In genomic region chr1:54194183-54194953, GRCm38 (mm10) we compare ENCODE assay signal across 8 mouse cellular contexts. TPM values are rescaled to one million over a fixed set of nuclear protein-coding genes. Genes with fewer than 3 reads are reported as not detected.
A peak's percentile ranks its signal among the peaks of the same experiment; 100 is the strongest.
DNase-seq lines count a peak whose midpoint lies in the region; ATAC-seq lines count a peak whose summit lies in the region.

No protein-coding gene starts in this region.

- H3K36me3 ChIP-seq in intestine, embryonic 14.5 days (ENCODE audit: control insufficient read depth, insufficient read depth, low read length): no peaks in the 10 kb centered on the region
- H3K36me3 ChIP-seq in midbrain, embryonic 10.5 days: no peaks in the 10 kb centered on the region
- no peaks in the 10 kb centered on the region for H3K36me3 ChIP-seq in splenic B cell, adult 2 months (ENCODE audit: control insufficient read depth, insufficient read depth, low read length, poor library complexity, severe bottlenecking)

- H3K4me2 ChIP-seq in intestine, embryonic 14.5 days (ENCODE audit: low read length): peak overlapping the region; percentile 71

- ATAC-seq in intestine, embryonic 14.5 days (replicated peaks; ENCODE audit: low FRiP score, low TSS enrichment, low read depth): peak; percentile 78

- H3K4me3 ChIP-seq in intestine, embryonic 14.5 days (ENCODE audit: low read depth, low read length): peak overlapping the region; percentile 77
- H3K4me3 ChIP-seq in midbrain, embryonic 10.5 days: peak overlapping the region; percentile 84

- H3K4me1 ChIP-seq in intestine, embryonic 14.5 days (replicated peaks; ENCODE audit: control insufficient read depth, insufficient read depth, low read length): peaks cover 3% of the 10 kb centered on the region; the same call in 1 of the 2 replicates
- H3K4me1 ChIP-seq in midbrain, embryonic 10.5 days: peaks cover 21% of the 10 kb centered on the region

- peak overlapping the region; percentile 69 for H3K27ac ChIP-seq in intestine, embryonic 14.5 days (ENCODE audit: low read depth)
- peak overlapping the region; percentile 90 for H3K27ac ChIP-seq in midbrain, embryonic 10.5 days (replicated peaks)

- intact Hi-C loops in left cerebral cortex, postnatal 14 days (cut with DNase I): loop anchor here (5.0 to 10.0 kb wide), 4 partner anchors 62 to 270 kb away; no protein-coding TSS in a partner anchor

- H3K27me3 ChIP-seq in intestine, embryonic 14.5 days (replicated peaks; ENCODE audit: control insufficient read depth, insufficient read depth, low read length): 0 out of 2 replicates have a peak, but pooled peaks cover 14% of the 10 kb centered on the region
- H3K27me3 ChIP-seq in midbrain, embryonic 10.5 days (ENCODE audit: low read depth, poor library complexity, severe bottlenecking): peaks cover 43% of the 10 kb centered on the region
- peaks cover 1% of the 10 kb centered on the region; the same call in 1 of the 2 replicates for H3K27me3 ChIP-seq in splenic B cell, adult 2 months (ENCODE audit: control insufficient read depth, insufficient read depth, low read length, poor library complexity, severe bottlenecking)

- no peaks in the 10 kb centered on the region for H3K9me3 ChIP-seq in intestine, embryonic 14.5 days (ENCODE audit: control insufficient read depth, low read length)
- H3K9me3 ChIP-seq in midbrain, embryonic 10.5 days (replicated peaks): no peaks in the 10 kb centered on the region

- WGBS in intestine, embryonic 14.5 days: under 1% methylated on average over 87 of the region's 104 CpGs
- under 1% methylated on average over 89 of the region's 104 CpGs for WGBS in midbrain, embryonic 10.5 days

- H3K9ac ChIP-seq in intestine, embryonic 14.5 days (ENCODE audit: low read length): peak overlapping the region; percentile 71

- peak; percentile 36 to 44 for DNase-seq in adrenal gland, postnatal 36 days
- peak; percentile 72 for DNase-seq in embryo, embryonic 10 days (ENCODE audit: low spot score)
- DNase-seq in gastrocnemius, postnatal 25 days: peak; percentile 17
- peak; percentile 87 for DNase-seq in intestine, embryonic 14.5 days (ENCODE audit: low spot score)
- peak; percentile 65 to 83 for DNase-seq in left cerebral cortex, postnatal 14 days (ENCODE audit: low spot score in 2 of 2)
- DNase-seq in midbrain, embryonic 10.5 days (ENCODE audit: low spot score): peak; percentile 75
- DNase-seq in splenic B cell, adult 2 months (ENCODE audit: low read depth, low spot score): peak; percentile 2
- DNase-seq in spleen, postnatal 4 days (ENCODE audit: low spot score in 2 of 2): no peak

RNA-seq across cellular contexts. Expression of gene Hecw2, which starts 0.6 kb away (rescaled TPM):
- total RNA-seq in adrenal gland, postnatal 36 days (2021): 10 to 100 TPM in 1 of 2 experiments, 1 to 10 TPM in 1; 9.5 to 11.6 TPM
- 1 to 10 TPM; 3.1 to 4.3 TPM for total RNA-seq in gastrocnemius, postnatal 25 days (2021)
- polyA plus RNA-seq in intestine, embryonic 14.5 days (2014; fragmentation: Nextera tagmentation; extraction: Ambion mirVana): 1.6 and 2.2 TPM in 2 replicates
- total RNA-seq in left cerebral cortex, postnatal 14 days (2021): 10 to 100 TPM; 56.7 to 59.8 TPM
- 2.6 and 3.1 TPM in 2 replicates for polyA plus RNA-seq in midbrain, embryonic 10.5 days (2016; fragmentation: Nextera tagmentation; extraction: Ambion mirVana)

RNA-seq across cellular contexts. Expression of gene Ccdc150, which starts 56.1 kb away (rescaled TPM):
- total RNA-seq in adrenal gland, postnatal 36 days (2021): under 1 TPM in 1 of 2 experiments, not detected in 1; 0.10 TPM
- total RNA-seq in gastrocnemius, postnatal 25 days (2021): not detected
- polyA plus RNA-seq in intestine, embryonic 14.5 days (2014; fragmentation: Nextera tagmentation; extraction: Ambion mirVana): 0.20 and 0.24 TPM in 2 replicates
- total RNA-seq in left cerebral cortex, postnatal 14 days (2021): not detected
- 0.77 and 0.91 TPM in 2 replicates for polyA plus RNA-seq in midbrain, embryonic 10.5 days (2016; fragmentation: Nextera tagmentation; extraction: Ambion mirVana)

Comparison
In these comparisons a context has a peak if more than half of its experiments do, and no peak if none do; other contexts are left out.
1. DNase-seq: peak in adrenal gland, postnatal 36 days (2 of 2), embryo, embryonic 10 days (single experiment), gastrocnemius, postnatal 25 days (single experiment), intestine, embryonic 14.5 days (single experiment), left cerebral cortex, postnatal 14 days (2 of 2), midbrain, embryonic 10.5 days (single experiment) and splenic B cell, adult 2 months (single experiment); none in spleen, postnatal 4 days (0 of 2).
2. RNA of gene Hecw2, which starts 0.6 kb away (total RNA-seq): 56.7 to 59.8 TPM in left cerebral cortex, postnatal 14 days; 9.5 to 11.6 TPM in adrenal gland, postnatal 36 days and 3.1 to 4.3 TPM in gastrocnemius, postnatal 25 days; every median in the first group is over 4 times any median in the second.